8 mouse cellular contexts compared by ENCODE assay signal in genomic region chr9:62980777-62981202, GRCm38 (mm10). TPM values are rescaled to one million over a fixed set of nuclear protein-coding genes. Genes with fewer than 3 reads are reported as not detected.
DNase-seq lines count a peak whose midpoint lies in the region; ATAC-seq lines count a peak whose summit lies in the region.

No protein-coding gene starts in this region.

- peak overlapping the region; percentile 97 for H3K27ac ChIP-seq in hindbrain, embryonic 15.5 days (replicated peaks)

- no peaks in the 10 kb centered on the region for H3K9me3 ChIP-seq in hindbrain, embryonic 15.5 days

- no peaks in the 10 kb centered on the region for H3K27me3 ChIP-seq in hindbrain, embryonic 15.5 days

- H3K4me3 ChIP-seq in hindbrain, embryonic 15.5 days: peak overlapping the region; percentile 96

- ATAC-seq in hindbrain, embryonic 15.5 days (ENCODE audit: low FRiP score, low read depth): peak; percentile 96

- peaks cover 32% of the 10 kb centered on the region for H3K4me1 ChIP-seq in hindbrain, embryonic 15.5 days (replicated peaks)

- peak overlapping the region; percentile 85 for H3K9ac ChIP-seq in hindbrain, embryonic 15.5 days

- DNase-seq in T-cell, adult 2 months (ENCODE audit: low spot score): peak; percentile 97
- DNase-seq in cerebellum, postnatal 36 days: peak; percentile 94 to 97
- peak; percentile 95 to 96 for DNase-seq in frontal cortex, postnatal 36 days (ENCODE audit: low spot score in 2 of 2)
- peak; percentile 93 for DNase-seq in left cerebral cortex, adult 11 months (ENCODE audit: low spot score)
- DNase-seq in lung, postnatal 4 days: peak; percentile 98 to 99
- DNase-seq in retina, postnatal 7 days (ENCODE audit: low read depth, low spot score): peak; percentile 96
- peak; percentile 91 for DNase-seq in urinary bladder, adult 2 months (ENCODE audit: low spot score)

- 1% methylated on average over 36 of the region's 38 CpGs for WGBS in hindbrain, embryonic 15.5 days

- peak overlapping the region; percentile 95 for H3K4me2 ChIP-seq in hindbrain, embryonic 15.5 days

- no peaks in the 10 kb centered on the region for H3K36me3 ChIP-seq in hindbrain, embryonic 15.5 days

RNA-seq across cellular contexts. Expression of gene Pias1, which starts 6.9 kb away (rescaled TPM):
- 54.9 and 56.4 TPM in 2 replicates for polyA plus RNA-seq in hindbrain, embryonic 15.5 days (2015; fragmentation: Nextera tagmentation; extraction: Ambion mirVana)
- polyA plus RNA-seq in urinary bladder, adult 2 months (2012; rRNA removed): 22.4 and 23.5 TPM in 2 replicates

Comparison
In these comparisons a context has a peak if more than half of its experiments do, and no peak if none do; other contexts are left out.
1. Peak in every context shown above with its lines: DNase-seq, ATAC-seq, H3K4me3 ChIP-seq and H3K27ac ChIP-seq.